Comparison of ENCODE assay signal across 24 mouse cellular contexts in genomic region chr1:177340232-177340631, GRCm38 (mm10).
DNase-seq lines count a peak whose midpoint lies in the region; ATAC-seq and TF ChIP-seq lines count a peak whose summit lies in the region.
"Had no signal": no experiment of that assay in that cellular context is flagged by ENCODE, and none has a peak within 500 bp of the region (broad histone marks: within the 10 kb centered on the region; RNA-seq: fewer than 3 reads in every experiment).

No protein-coding gene starts in this region.

- WGBS in forebrain, embryonic 10.5 days: 80% methylated on average over 3 of the region's 3 CpGs
- 62% methylated on average over 3 of the region's 3 CpGs for WGBS in forebrain, embryonic 14.5 days
- WGBS in kidney, adult 2 months: 60% methylated on average over 3 of the region's 3 CpGs
- 81% methylated on average over 3 of the region's 3 CpGs for WGBS in midbrain, embryonic 10.5 days
- WGBS in midbrain, postnatal 0 days: 71% methylated on average over 3 of the region's 3 CpGs

- no peaks in the 10 kb centered on the region for H3K36me3 ChIP-seq in forebrain, embryonic 10.5 days (replicated peaks)
- no peaks in the 10 kb centered on the region for H3K36me3 ChIP-seq in forebrain, embryonic 14.5 days (ENCODE audit: control insufficient read depth, insufficient read depth, low read length)
- no peaks in the 10 kb centered on the region for H3K36me3 ChIP-seq in kidney, adult 2 months (ENCODE audit: control insufficient read depth, insufficient read depth, low read length)
- H3K36me3 ChIP-seq in midbrain, embryonic 10.5 days: no peaks in the 10 kb centered on the region
- no peaks in the 10 kb centered on the region for H3K36me3 ChIP-seq in midbrain, postnatal 0 days (ENCODE audit: insufficient read depth, low read length)
- H3K36me3 ChIP-seq: embryonic facial prominence, embryonic 15.5 days; G1E; heart, embryonic 10.5 days; heart, embryonic 15.5 days; hindbrain, embryonic 15.5 days had no signal

- no peaks in the 10 kb centered on the region for H3K27me3 ChIP-seq in forebrain, embryonic 10.5 days (ENCODE audit: poor library complexity, severe bottlenecking)
- H3K27me3 ChIP-seq in forebrain, embryonic 14.5 days (replicated peaks; ENCODE audit: control insufficient read depth, insufficient read depth, low read length): no peaks in the 10 kb centered on the region
- H3K27me3 ChIP-seq in kidney, adult 2 months (replicated peaks; ENCODE audit: control insufficient read depth, insufficient read depth, low read length): no peaks in the 10 kb centered on the region
- no peaks in the 10 kb centered on the region for H3K27me3 ChIP-seq in midbrain, embryonic 10.5 days (ENCODE audit: low read depth, poor library complexity, severe bottlenecking)
- no peaks in the 10 kb centered on the region for H3K27me3 ChIP-seq in midbrain, postnatal 0 days (ENCODE audit: insufficient read depth, low read length)
- H3K27me3 ChIP-seq: embryonic facial prominence, embryonic 15.5 days; heart, embryonic 15.5 days; hindbrain, embryonic 15.5 days had no signal

- DNase-seq in forebrain, embryonic 10.5 days (ENCODE audit: extremely low spot score, low spot score): no peak
- DNase-seq in forebrain, embryonic 14.5 days (ENCODE audit: low spot score): no peak
- DNase-seq in kidney, adult 2 months: peak; percentile 10
- no peak for DNase-seq in kidney, postnatal 36 days
- no peak for DNase-seq in midbrain, embryonic 10.5 days (ENCODE audit: low spot score)
- no peak for DNase-seq in midbrain, postnatal 0 days (ENCODE audit: low spot score)
- no peak for DNase-seq in adrenal gland, postnatal 4 days (ENCODE audit: low spot score in 2 of 2)
- DNase-seq: adrenal gland, postnatal 10 days; B cell, adult 2 months; cerebellum, adult 11-12 months; cerebellum, adult 9-10 months; cerebellum, postnatal 25 days; gastrocnemius, adult 2 months; gastrocnemius, postnatal 25 days; heart, adult 18-20 months; heart, postnatal 14 days had no signal

- H3K27ac ChIP-seq in forebrain, embryonic 10.5 days: peak overlapping the region; percentile 58
- no peak overlapping the region for H3K27ac ChIP-seq in forebrain, embryonic 14.5 days (ENCODE audit: low read depth, low read length)
- H3K27ac ChIP-seq in kidney, adult 2 months (ENCODE audit: insufficient read depth, low read depth, low read length): no peak overlapping the region
- H3K27ac ChIP-seq in midbrain, embryonic 10.5 days (replicated peaks): peak overlapping the region; percentile 91
- H3K27ac ChIP-seq in midbrain, postnatal 0 days (ENCODE audit: low read depth, low read length): no peak overlapping the region
- H3K27ac ChIP-seq: embryonic facial prominence, embryonic 15.5 days; gastrocnemius, adult 2 months; heart, embryonic 10.5 days; heart, embryonic 15.5 days; hindbrain, embryonic 15.5 days had no signal

- no peak overlapping the region for H3K4me2 ChIP-seq in forebrain, embryonic 14.5 days (ENCODE audit: low read length)
- H3K4me2 ChIP-seq in midbrain, postnatal 0 days (ENCODE audit: low read depth, low read length, poor library complexity, severe bottlenecking): no peak overlapping the region
- H3K4me2 ChIP-seq: embryonic facial prominence, embryonic 15.5 days; heart, embryonic 15.5 days; hindbrain, embryonic 15.5 days had no signal

- H3K9me3 ChIP-seq in forebrain, embryonic 10.5 days: no peaks in the 10 kb centered on the region
- H3K9me3 ChIP-seq in forebrain, embryonic 14.5 days (replicated peaks; ENCODE audit: control insufficient read depth, low read length): no peaks in the 10 kb centered on the region
- no peaks in the 10 kb centered on the region for H3K9me3 ChIP-seq in midbrain, embryonic 10.5 days (replicated peaks)
- no peaks in the 10 kb centered on the region for H3K9me3 ChIP-seq in midbrain, postnatal 0 days (ENCODE audit: low read length)
- H3K9me3 ChIP-seq: embryonic facial prominence, embryonic 15.5 days; heart, embryonic 10.5 days; heart, embryonic 15.5 days; hindbrain, embryonic 15.5 days had no signal

- H3K4me1 ChIP-seq in forebrain, embryonic 10.5 days: peaks cover 34% of the 10 kb centered on the region
- peaks cover 3% of the 10 kb centered on the region; the same call in 1 of the 2 replicates for H3K4me1 ChIP-seq in forebrain, embryonic 14.5 days (ENCODE audit: control insufficient read depth, insufficient read depth, low read length)
- no peaks in the 10 kb centered on the region for H3K4me1 ChIP-seq in kidney, adult 2 months (ENCODE audit: control insufficient read depth, insufficient read depth, low read length)
- peaks cover 42% of the 10 kb centered on the region for H3K4me1 ChIP-seq in midbrain, embryonic 10.5 days
- no peaks in the 10 kb centered on the region for H3K4me1 ChIP-seq in midbrain, postnatal 0 days (ENCODE audit: insufficient read depth, low read length)

- no peak for ATAC-seq in forebrain, embryonic 14.5 days
- no peak for ATAC-seq in midbrain, postnatal 0 days (ENCODE audit: low FRiP score)
- ATAC-seq: CD4-positive, CD25-positive, alpha-beta regulatory T cell, adult 4 months; inflammation-experienced regulatory T-cells, adult 6 months had no signal

- TF ChIP-seq POLR2A in kidney, adult 2 months (IDR thresholded peaks at IDR 0.05; ENCODE audit: low read depth, low read length): no peak

- H3K9ac ChIP-seq in forebrain, embryonic 14.5 days (ENCODE audit: low read length): no peak overlapping the region
- H3K9ac ChIP-seq in midbrain, postnatal 0 days (replicated peaks; ENCODE audit: low read length, poor library complexity, severe bottlenecking): no peak overlapping the region
- H3K9ac ChIP-seq: embryonic facial prominence, embryonic 15.5 days; heart, embryonic 15.5 days; hindbrain, embryonic 15.5 days had no signal

- TF ChIP-seq CTCF in kidney, adult 2 months (conservative IDR thresholded peaks at IDR 0.05; ENCODE audit: insufficient read depth, insufficient read length, low read depth, low read length): no peak
- TF ChIP-seq CTCF in midbrain, postnatal 0 days (IDR thresholded peaks at IDR 0.05): no peak

- no peak overlapping the region for H3K4me3 ChIP-seq in forebrain, embryonic 10.5 days
- H3K4me3 ChIP-seq in forebrain, embryonic 14.5 days (ENCODE audit: low read depth, low read length): no peak overlapping the region
- H3K4me3 ChIP-seq in kidney, adult 2 months (ENCODE audit: insufficient read depth, low read depth, low read length): no peak overlapping the region
- H3K4me3 ChIP-seq in midbrain, embryonic 10.5 days: no peak overlapping the region
- H3K4me3 ChIP-seq in midbrain, postnatal 0 days (ENCODE audit: low read depth, low read length): no peak overlapping the region
- H3K4me3 ChIP-seq: embryonic facial prominence, embryonic 15.5 days; erythroblast, embryonic 14.5 days; gastrocnemius, adult 2 months; heart, embryonic 10.5 days; heart, embryonic 15.5 days; hindbrain, embryonic 15.5 days had no signal

Comparison
In these comparisons a context has a peak if more than half of its experiments do, and no peak if none do; other contexts are left out.
1. H3K27ac ChIP-seq: peak in forebrain, embryonic 10.5 days (single experiment) and midbrain, embryonic 10.5 days (single experiment); none in forebrain, embryonic 14.5 days (single experiment), kidney, adult 2 months (single experiment) and midbrain, postnatal 0 days (single experiment).